Mouse (Mus musculus): ENCODE measurements at regions not wholly inside any gene's neighbourhood (a gene's known extent, or its start where the extent isn't known, plus 50 kb on each side); places are given as distances from the start of the nearest gene placed in this dataset.

DNA sequence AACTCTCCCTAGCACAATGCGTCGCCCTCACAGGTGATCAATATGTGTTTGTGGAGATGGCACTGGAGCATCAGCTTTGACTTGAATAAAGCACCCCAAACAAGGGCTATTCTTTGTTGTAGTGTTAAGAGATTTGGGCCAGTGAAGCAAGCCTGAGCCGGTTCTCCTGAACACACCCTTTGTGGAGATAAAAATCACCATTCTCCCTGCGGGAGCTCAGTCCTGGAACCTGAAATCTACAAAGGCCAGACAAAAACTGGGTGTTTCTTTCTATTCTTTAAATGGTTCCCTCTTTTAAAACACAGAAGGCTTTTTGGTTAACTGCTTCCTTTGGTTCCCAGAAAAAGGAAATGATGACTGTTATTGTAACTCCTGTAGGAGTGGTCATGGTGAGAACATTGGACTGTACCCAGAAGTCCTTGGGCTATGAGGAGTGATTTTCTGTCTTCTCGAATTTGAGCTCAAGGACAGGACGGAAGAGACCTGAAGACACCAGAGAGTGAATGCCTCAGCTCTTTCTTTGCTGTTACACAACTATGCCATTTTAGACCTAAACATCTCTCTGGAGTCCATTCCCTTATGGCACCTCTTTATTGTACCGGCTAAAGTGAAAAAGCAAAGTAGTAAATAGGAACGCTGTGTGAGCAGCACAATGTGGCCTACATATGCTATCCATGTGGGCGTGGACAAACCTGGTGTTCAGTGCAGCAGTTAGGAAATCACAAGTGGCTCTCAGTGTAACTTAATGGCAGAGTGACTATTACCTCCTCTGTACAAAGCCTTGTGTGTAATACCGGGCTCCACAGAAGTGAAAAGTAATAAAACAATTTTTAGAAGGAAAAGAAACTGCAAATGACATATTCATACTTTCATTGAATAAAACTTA lies 149.9 kb upstream of the Veph1 start:
- TF ChIP-seq CTCF (IDR thresholded peaks at IDR 0.05; ENCODE audit: insufficient read depth, low read depth, low read length) (no peak), POLR2A (IDR thresholded peaks at IDR 0.05; ENCODE audit: insufficient read depth, low read depth, low read length) (no peak)
